Mouse (Mus musculus) layer of hippocampus, postnatal 14 days (tissue): ENCODE data around the gene Susd6. TPM values are rescaled to one million over a fixed set of nuclear protein-coding genes. Genes with fewer than 3 reads are reported as not detected.
A peak's percentile ranks its signal among the peaks of the same experiment; 100 is the strongest.
"Not testable (repeated sequence)": the region's sequence is repeated elsewhere in the genome, so short reads cannot be mapped to it uniquely, and the experiment has no call there.

Experiments
- DNase-seq, 2 experiments: peaks; one replicate each; pipeline ENCODE4 v3.0.0; 2021 to 2022; ENCODE audit warnings: low spot score in 2 of 2, mixed read lengths in 1 of 2
- total RNA-seq, 2 experiments: library from RNA; stranded (reverse); gene quantifications; 2 replicates each; pipeline ENCODE4 v1.2.3; 2021

Gene Susd6
- total RNA-seq, 2 experiments from 2014 or later = 54.3 TPM

DNA sequence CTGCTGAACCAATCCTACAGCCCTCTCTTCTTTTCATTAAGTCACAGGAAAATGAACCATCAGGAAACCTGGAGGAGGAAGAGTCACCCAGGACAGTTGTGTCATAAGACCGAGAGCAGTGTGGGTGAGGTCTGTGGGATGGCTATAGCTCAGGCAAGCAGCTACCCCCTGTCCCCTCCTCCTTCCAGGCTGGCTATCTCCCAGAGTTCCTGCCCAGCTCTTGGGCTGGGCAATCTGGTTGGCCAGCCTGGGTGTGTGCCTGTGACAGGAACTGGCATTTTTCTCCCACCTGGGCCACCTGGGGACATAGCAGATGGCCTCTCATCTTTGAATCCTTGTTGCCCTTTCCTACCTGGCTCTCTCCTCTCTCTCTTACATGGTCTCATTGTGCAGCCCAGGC is 6.4 kb upstream of the Susd6 start:
- DNase-seq = no peak

DNA sequence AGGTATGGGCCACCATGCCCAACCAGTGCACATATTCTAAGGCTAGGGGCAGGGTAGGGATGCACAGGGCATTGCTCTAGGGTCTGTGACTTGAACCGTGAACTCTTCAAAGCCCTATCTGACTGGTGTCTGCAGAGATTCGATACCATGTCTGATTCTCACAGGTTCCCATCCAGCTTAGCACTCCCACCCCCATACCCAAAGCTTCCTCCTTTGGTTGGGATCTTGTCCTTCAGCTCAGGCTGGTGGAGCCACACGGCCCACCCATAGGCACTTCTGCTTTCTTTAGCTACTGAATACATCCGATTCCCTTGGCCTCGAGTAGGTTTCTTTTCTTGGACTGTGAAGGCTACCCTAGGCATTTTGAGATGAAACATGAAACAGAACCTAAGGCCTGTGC is 5.3 kb upstream of the Susd6 start:
- DNase-seq = no peak

DNA sequence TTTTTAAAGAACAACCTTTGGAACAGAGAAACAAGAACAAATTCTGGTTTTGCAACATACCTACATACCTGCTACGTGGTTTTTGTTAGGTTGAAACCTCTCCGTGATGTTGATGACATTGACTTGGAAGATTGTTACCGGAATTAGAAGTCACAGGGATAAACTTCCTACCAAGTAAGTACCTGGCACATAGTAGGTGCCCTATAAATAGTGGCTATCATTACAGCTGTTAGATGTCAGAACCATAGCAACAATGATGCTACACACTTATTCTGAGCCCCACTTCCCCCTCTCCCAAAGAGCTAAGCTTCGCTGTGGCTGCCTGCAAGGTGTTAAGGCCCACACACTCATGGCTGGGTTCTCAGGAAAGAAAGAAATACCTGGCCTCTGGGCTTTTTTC is 4.7 kb upstream of the Susd6 start:
- no peak for DNase-seq

DNA sequence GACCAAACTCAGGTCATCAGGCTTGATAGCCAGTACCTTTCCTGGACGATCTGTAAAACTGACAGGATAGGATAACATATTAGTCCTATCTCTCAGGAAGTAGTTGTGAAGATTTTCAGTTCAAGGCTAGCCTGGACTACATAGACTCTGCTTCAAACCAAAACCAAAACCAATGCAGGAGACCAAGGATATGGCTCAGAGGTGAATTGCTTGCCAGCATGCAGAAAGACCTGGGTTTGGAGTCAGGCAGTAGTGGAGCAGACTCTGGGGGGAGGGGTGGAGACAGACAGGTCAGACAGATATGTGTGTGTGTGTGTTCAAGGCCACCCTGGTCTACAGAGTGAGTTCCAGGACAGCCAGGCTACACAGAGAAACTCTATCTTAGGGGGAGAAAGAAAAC is 3.7 kb upstream of the Susd6 start:
- DNase-seq = no peak

DNA sequence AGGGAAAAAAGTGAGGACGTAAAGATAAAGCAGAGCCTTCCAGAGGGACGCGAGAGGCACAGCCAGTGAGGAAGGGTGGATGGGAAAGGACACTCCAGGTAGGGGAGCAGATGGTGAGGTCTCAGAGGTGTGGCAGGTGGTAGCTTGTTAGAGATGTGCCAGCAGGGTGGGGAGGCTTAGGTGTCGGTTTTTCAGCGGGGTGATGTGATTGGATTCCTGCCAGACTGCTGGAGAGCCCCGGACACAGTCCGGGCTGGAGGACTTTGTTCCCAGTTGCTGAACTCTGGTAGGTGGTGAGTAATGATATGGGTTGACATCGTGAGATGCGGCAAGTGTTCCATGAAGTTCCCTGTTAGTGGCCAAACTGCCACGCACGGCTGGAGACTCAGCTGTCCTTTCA is 2.7 kb upstream of the Susd6 start:
- no peak for DNase-seq

DNA sequence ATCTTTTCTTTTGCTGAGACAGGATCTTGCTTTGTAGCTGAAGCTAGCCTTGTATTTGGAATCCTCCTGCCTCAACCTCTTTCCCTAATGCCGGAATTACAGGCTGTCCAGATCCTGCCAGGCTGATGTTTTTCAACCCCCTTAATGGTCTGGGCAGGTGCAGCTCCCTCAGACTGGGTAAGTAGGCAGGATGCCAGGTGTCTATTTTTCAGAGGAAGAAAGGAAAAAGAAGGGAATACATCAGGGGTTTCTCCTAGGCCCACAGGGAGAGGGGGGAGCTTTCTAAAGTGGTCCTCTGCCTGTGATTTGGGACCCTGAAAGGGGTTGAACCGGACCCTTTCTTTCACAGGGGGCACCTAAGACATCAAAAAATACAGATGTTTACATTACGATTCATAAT is 2.1 kb upstream of the Susd6 start:
- DNase-seq = no peak

DNA sequence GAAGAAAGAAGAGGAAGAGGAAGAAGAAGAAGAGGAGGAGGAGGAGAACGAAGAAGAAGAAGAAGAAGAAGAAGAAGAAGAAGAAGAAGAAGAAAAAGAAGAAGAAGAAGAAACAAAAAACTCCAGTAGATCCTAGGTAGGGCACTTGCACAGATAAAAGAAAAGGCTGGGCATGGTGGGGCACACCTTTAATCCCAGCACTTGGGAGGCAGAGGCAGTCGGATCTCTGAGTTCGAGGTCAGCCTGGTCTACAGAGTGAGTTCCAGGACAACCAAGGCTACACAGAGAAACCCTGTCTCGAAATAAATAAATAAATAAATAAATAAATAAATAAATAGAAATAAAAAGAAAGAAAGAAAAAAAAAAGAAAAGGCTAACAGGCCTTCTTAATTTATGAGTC is 1.0 kb upstream of the Susd6 start:
- not testable (repeated sequence) for DNase-seq

DNA sequence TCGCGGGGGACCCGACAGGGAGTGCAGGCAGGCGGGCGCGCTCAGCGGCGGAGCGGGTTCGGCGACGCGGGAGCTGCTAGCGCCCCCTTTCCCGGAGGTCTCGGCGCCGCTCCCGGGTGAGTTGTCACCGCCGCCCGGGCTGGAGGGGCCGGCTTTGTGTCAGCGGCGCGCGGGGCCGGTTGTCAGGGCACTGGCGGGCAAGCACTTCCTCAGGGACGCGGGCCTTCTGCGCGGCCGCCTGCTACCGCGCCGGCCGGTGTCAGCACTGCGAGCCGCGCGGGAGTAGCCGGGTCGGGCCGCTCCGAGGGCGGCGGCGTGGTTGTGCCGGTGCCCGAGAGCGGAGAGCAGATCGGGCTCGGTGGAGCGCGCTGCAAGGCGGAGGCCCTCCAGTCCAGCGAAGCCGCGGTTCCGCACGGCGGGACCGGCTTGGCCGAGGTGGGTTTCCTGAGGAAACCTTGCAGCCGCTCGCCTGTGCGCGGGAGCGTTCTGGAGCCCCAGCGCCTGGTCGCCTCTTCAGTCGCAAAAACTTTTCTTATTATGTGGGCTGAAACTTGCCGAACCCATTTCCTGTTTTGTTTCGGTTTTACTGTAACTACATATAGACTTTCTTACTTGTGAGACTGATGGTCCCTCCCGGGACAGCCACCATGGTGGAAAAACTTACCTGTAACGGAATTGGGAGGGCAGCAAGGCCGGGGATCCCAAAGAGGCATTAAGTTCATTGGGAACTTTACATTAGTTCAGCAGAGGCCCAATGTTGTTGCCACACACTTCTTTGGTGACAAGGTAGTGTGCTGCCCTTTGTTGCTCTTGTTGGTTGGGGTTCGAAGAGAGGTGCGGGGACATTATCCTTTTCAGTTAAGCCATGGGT is 625 bp downstream of the Susd6 start:
- DNase-seq = no peak

DNA sequence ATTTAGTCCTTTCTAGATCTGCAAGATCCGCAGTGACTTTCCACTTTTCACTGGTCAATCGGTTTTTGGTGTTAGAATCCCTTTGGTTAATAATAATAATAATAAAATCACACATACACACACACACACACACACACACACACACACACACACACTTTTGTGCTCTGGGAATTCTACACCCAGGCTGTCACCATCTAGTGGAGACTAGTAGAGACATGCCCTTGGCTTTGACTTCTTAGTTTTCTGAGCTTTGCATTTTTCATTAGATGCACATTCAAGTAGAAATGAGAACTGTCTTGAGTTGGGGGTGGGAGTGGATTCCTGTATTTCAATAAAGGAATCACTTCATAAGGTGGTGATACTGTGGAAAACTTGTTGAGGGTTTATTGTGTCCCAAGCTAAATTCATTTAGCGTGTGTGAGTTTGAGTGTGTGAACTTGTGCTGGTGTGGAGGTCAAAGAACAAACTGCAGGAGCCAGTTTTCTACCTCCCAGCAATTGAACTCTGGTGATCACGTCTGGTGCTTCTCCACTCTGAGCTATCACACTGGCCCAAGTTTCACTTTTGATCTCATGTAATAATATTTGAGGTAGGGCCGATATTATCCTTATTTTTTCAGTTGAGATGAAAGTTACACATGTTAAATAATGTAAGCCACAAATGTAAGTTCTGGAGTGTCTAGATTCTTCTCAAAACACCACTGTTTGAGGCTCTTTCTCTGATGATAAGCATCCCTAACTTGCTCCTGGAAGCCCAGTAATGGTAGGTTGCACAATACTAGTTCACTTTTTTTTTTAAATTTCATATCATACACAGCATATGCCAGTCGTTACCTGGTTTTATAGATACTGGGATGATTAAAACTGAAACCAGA is 1.5 kb downstream of the Susd6 start:
- no peak for DNase-seq

DNA sequence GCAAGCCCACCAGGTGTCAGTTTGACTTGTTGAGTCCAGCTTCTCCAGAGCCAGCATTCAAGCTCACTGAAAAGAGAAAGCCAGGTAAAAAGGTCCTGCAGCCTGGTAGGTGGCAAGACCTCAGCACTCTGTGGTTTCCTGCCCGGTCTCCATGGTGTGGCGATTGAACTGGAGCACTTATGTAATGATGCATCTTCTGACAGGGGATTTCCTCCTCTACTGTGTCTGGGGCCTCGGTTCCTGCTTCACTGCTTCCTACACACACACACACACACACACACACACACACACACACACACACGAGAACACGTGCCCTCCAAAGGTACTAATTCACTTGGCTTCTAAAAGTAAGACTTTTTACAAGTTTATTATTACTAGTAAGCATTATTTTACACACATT is 2.6 kb downstream of the Susd6 start:
- DNase-seq = no peak

DNA sequence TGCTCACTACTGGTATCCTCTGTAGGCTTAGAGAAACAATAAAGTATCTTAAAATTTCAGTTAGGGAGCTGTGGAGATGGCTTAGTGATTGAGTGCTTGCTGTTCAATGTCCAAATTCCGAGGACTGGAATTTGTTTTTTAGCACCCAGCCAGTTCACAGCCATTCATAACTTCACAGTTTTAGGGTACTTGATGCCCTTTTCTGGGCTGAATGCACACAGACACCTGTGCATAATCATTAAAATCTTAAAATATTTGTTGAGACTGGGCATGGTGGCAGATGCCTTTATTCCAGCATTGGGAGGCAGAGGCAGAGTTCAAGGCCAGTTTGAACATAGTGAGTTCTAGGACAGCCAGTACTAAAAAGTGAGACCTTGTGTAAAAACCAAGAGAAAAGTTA is 3.2 kb downstream of the Susd6 start:
- no peak for DNase-seq

DNA sequence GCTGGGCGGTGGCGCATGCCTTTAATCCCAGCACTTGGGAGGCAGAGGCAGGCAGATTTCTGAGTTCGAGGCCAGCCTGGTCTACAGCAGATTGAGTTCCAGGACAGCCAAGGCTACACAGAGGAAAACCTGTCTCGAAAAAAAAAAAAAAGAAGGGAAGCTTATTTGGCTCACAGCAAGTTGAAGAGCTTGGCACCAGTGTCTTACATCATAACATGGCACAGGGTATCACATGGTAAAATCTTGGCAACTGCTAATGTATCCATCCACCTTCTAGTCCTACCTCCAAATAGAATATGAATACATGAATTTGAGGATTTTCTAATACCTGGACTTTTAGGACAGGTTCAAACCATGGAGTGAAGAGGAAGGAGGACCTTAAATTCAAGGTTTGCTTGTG is 4.2 kb downstream of the Susd6 start:
- DNase-seq = no peak

DNA sequence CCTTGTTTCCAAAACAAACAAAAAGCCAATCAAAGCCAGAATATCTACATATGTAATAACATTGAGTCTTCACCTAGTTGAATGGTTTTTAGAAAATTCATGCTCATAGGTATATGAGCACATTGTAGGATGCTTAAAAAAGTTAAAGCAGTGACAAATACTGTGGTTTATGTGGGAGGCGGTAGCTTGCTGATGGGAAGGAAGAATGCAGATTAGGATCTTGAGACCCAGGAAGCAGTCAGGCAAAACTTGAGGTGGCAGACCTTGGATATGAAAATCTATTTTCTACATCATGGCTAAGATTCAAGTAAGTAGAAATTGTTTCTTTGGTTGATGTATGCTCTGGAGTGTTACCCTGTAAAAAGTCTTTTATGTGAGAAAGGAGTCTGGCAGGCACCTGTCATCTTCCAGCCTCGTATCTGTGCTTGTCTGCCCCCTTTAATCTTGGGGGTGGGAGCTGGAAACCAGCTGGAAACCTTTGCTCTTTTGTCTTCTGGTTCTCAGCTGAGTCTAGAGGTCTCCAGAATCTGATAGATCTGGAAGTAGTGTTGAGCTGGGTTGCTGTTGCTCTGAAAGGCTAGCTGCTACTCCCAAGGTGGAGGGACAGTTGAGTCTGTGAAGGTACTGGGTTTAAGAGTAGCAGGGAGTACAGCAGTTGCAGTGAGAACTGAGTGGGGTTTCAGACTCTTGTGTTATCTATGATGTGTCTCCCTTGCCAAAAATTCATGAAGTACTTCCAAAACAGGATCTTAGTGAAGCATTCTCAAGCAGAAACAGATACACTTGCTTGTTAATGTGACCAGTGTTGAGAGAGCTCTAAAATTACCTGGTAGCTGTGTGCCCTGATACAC is 4.8 kb downstream of the Susd6 start:
- DNase-seq = no peak

DNA sequence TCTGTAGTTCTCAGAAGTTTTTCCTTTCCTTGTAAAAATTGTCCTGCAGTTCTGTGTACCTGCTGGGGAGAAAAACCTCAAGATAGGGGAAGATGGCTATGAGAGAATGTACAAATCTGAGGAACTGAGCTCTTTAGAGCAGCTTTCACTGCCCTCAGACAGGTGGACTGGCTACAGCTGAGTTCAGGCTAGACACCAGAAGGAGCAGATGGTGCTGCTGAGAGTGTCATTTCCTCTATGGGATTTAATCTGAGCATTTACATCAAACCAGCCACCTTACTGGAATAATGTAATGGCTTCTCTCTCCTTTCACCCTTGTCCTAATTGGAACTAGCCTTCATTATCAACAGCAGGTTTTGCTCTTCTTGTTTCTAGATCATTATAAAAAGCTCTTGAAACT is 8.0 kb downstream of the Susd6 start:
- DNase-seq = no peak

DNA sequence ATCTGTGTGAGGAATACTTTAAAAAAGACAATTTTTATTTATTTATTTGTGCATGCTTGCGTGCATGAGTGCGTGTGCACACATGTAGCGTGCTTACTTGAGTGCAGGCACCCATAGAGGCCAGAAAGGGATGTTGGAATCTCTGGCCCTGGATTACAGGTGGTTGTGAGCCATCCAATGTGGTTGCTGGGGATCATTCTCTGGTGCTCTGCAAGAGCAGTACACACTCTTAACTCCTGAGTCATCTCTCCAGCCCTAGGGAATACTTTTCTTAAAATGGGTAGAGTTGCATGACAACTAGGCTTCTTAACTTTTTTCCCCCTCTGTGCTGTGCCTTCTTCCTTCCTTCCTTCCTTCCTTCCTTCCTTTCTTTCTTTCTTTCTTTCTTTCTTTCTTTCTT is 9.8 kb downstream of the Susd6 start:
- DNase-seq = no peak

DNA sequence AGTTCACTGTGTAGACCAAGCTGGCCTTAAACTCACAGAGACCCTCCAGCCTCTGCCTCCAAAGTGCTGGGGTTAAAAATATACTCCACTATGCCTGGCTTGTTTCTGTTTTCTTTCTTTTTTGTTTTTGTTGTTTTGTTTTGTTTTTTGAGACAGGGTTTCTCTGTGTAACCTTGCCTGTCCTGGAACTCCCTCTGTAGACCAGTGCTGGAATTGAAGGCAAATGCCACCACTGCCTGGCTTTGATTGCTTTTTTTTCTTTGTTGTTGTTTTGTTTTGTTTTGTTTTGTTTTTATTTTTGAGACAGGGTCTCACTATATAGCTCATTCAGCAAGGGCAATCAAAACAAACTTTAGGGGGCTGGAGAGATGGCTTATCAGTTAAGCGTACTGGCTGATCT is 11.1 kb downstream of the Susd6 start:
- no peak for DNase-seq

DNA sequence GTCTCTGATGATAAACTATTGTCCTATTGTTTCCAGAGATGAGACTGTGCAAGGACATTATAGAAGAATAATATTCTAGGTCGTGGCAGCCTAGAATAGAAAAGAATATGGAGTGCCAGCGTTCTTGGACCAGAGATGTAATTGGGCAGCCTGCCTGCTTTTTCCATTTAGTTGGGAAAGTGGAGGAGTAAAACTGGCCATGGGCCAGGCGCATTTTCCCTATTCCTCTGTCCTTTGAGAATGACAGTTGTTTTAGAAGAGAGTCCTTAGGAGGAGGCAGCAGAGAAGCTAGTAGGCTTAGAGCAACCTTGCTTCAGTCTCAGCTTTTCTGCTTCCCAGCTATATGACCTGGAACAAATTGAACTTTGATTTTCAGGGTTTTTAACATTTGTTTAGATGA is 13.6 kb downstream of the Susd6 start:
- peak; percentile 63 to 81 for DNase-seq

DNA sequence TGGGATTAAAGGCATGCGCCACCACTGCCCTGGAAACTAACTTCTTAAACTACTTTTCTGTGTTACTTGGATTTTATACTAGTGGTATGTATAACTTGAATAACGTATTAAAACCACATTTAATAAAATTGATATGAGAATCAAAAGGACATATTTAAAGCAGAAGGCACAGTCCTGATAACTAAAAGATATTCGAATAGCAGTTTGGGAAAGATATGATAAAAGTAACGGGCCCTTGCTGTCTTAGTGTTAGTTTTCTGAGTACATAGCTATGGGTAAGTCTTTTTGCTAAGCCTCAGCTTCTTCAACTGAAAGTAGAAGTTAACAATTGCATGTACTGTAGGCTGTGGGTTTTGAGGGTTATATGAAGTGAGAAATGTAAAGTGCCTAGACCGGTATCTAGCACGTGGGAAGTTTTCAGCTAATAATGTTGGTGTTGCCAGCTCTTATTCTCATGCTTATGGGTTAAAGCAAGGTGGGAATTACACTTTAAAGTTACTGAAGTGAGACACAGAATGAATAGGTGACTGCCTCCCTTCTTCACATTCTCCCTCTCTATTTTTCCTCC is 14.6 kb downstream of the Susd6 start:
- no peak for DNase-seq

DNA sequence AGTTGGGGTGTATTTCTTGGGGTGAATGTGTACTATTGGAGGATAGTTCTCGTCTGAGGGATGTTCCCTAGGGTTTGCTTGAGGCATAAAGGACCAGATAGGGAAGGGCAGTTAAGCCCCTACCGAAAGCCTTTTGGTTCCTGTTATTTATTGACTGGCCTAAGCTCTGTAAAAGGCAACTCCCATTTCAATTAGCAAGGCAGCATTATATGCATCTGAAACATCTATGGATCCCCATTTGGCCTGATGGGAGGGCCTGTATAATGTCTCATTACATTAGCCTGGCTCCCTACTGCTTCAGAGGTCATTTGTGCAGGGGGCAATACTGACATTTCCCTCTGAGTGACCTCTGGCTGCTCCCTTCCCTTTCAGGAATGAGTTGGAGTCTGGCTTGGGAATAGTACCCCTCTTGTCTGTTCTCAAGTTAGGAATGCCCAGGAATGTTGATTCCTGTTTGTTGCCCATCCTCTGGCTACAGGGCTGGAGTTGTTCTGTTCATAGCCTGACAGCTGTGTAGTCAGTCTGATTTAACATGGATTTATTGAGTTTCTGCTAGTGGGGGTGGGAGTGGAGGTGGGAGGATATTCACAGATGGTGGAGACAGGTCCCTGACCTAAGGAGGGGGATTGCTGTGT is 17.3 kb downstream of the Susd6 start:
- DNase-seq = no peak

DNA sequence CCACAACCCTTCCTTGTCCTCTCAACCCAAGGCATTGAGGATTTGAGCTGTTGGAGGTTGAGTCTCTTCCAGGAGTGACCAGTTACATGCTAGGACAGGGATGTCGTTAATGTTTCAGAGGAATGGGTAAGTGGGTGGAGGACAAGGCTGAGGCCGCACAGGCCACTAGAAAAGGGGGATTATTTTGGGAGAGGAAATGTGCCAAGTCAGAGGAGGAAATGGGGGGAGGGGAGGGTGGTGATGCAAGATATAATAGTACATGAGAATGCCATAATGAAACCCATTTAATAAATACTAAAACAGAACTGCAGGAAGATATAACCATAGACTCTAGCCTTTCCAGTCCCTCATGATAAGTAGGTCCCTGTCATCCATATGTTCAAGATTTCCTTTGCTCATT is 19.7 kb downstream of the Susd6 start:
- no peak for DNase-seq
